Mouse (Mus musculus) forebrain, embryonic 15.5 days (tissue): ENCODE results near the gene Ptpn11. TPM values are rescaled to one million over a fixed set of nuclear protein-coding genes. Genes with fewer than 3 reads are reported as not detected.
A peak's percentile ranks its signal among the peaks of the same experiment; 100 is the strongest.

Experiments
- ATAC-seq: fragments of 200-750 bp; cut with Nextera tagmentation; replicated peaks from 2 replicates; pipeline ENCODE4 v1.8.0; 2017; ENCODE audit warnings: mild to moderate bottlenecking, moderate TSS enrichment, moderate library complexity
- H3K27ac ChIP-seq: fragments of 300-500 bp; sonication (generic); replicated peaks from 2 replicates; pipeline ENCODE4 v1.5.1; 2015; ENCODE audit warnings: mild to moderate bottlenecking, inconsistent platforms
- H3K27me3 ChIP-seq: fragments of 300-500 bp; sonication (generic); 2 replicates; pipeline ENCODE4 v1.6.1; 2015; ENCODE audit warnings: inconsistent platforms
- H3K36me3 ChIP-seq: fragments of 300-500 bp; sonication (generic); 2 replicates; pipeline ENCODE4 v1.6.1; 2015; ENCODE audit warnings: mild to moderate bottlenecking, inconsistent platforms
- H3K4me1 ChIP-seq: fragments of 300-500 bp; sonication (generic); 2 replicates; pipeline ENCODE4 v1.6.1; 2015; ENCODE audit warnings: inconsistent platforms
- H3K4me2 ChIP-seq: fragments of 300-500 bp; sonication (generic); replicated peaks from 2 replicates; pipeline ENCODE4 v1.6.1; 2015; ENCODE audit warnings: mild to moderate bottlenecking, inconsistent platforms
- H3K4me3 ChIP-seq: fragments of 300-500 bp; sonication (generic); 2 replicates; pipeline ENCODE4 v1.5.1; 2015; ENCODE audit warnings: mild to moderate bottlenecking, inconsistent platforms
- H3K9ac ChIP-seq: fragments of 300-500 bp; sonication (generic); replicated peaks from 2 replicates; pipeline ENCODE4 v1.6.1; 2015; ENCODE audit warnings: mild to moderate bottlenecking, inconsistent platforms
- H3K9me3 ChIP-seq: fragments of 300-500 bp; sonication (generic); 2 replicates; pipeline ENCODE4 v1.6.1; 2016; ENCODE audit warnings: inconsistent platforms
- WGBS: fragments of 180-500 bp; shearing (Covaris S2); methylation state at CpG from one replicate; pipeline ENCODE4 v1.1.7; 2015; ENCODE audit warnings: mixed read lengths; 5-methylcytosine and 5-hydroxymethylcytosine counted together
- polyA plus RNA-seq: library from polyadenylated mRNA; unstranded; fragments of >200 nt; fragmentation: Nextera tagmentation; extraction: Ambion mirVana; gene quantifications from 2 replicates; pipeline ENCODE4 v1.2.1, GENCODE M21; 2015

The Ptpn11 gene
- polyA plus RNA-seq, 1 experiment from 2014 or later: 26.1 TPM

GRCm38 (mm10) chr5:121115391-121116157 lies 75.6 kb downstream of the Ptpn11 start:
- no peaks in the 10 kb centered on the region for H3K9me3 ChIP-seq
- H3K4me2 ChIP-seq: peak overlapping the region; percentile 25
- 22% methylated on average over 8 of the region's 8 CpGs for WGBS
- no peaks in the 10 kb centered on the region for H3K27me3 ChIP-seq
- H3K4me3 ChIP-seq: no peak overlapping the region
- peaks cover 73% of the 10 kb centered on the region for H3K4me1 ChIP-seq
- H3K9ac ChIP-seq: 0 out of 2 replicates have a peak overlapping the region, but pooled peaks have one; percentile 24
- no peaks in the 10 kb centered on the region for H3K36me3 ChIP-seq
- H3K27ac ChIP-seq: peak overlapping the region; percentile 96
- peak; percentile 87 for ATAC-seq

- WGBS: 71% methylated on average over 14 of the region's 14 CpGs
- no peak for ATAC-seq
- Histone ChIP-seq H3K9ac (no peak overlapping the region), H3K4me3 (no peak overlapping the region), H3K4me2 (no peak overlapping the region), H3K36me3 (no peaks in the 10 kb centered on the region), H3K9me3 (no peaks in the 10 kb centered on the region), H3K27me3 (no peaks in the 10 kb centered on the region), H3K27ac (peak overlapping the region; percentile 96), H3K4me1 (peaks cover 64% of the 10 kb centered on the region)
Measured at GRCm38 (mm10) chr5:121114151-121114550, 77.0 kb downstream of the Ptpn11 start.

- H3K4me2 ChIP-seq: no peak overlapping the region
- no peak for ATAC-seq
- H3K4me1 ChIP-seq: peaks cover 50% of the 10 kb centered on the region
- no peaks in the 10 kb centered on the region for H3K36me3 ChIP-seq
- H3K9ac ChIP-seq: no peak overlapping the region
- no peaks in the 10 kb centered on the region for H3K27me3 ChIP-seq
- H3K27ac ChIP-seq: 0 out of 2 replicates have a peak overlapping the region, but pooled peaks have one; percentile 64
- 65% methylated on average over 5 of the region's 5 CpGs for WGBS
- no peaks in the 10 kb centered on the region for H3K9me3 ChIP-seq
- no peak overlapping the region for H3K4me3 ChIP-seq
Measured at GRCm38 (mm10) chr5:121112390-121112789, 78.8 kb downstream of the Ptpn11 start.

GRCm38 (mm10) chr5:121111106-121111915 lies 79.9 kb downstream of the Ptpn11 start:
- ATAC-seq: no peak
- Histone ChIP-seq H3K9me3 (no peaks in the 10 kb centered on the region), H3K4me1 (peaks cover 43% of the 10 kb centered on the region), H3K27me3 (no peaks in the 10 kb centered on the region), H3K4me3 (no peak overlapping the region), H3K9ac (no peak overlapping the region), H3K4me2 (no peak overlapping the region), H3K36me3 (no peaks in the 10 kb centered on the region), H3K27ac (peak overlapping the region; percentile 64)
- 82% methylated on average over 18 of the region's 18 CpGs for WGBS

- H3K4me2 ChIP-seq: no peak overlapping the region
- no peak for ATAC-seq
- no peak overlapping the region for H3K4me3 ChIP-seq
- H3K4me1 ChIP-seq: peaks cover 21% of the 10 kb centered on the region
- no peak overlapping the region for H3K9ac ChIP-seq
- H3K27me3 ChIP-seq: no peaks in the 10 kb centered on the region
- no peak overlapping the region for H3K27ac ChIP-seq
- WGBS: 79% methylated on average over 7 of the region's 7 CpGs
- no peaks in the 10 kb centered on the region for H3K9me3 ChIP-seq
- H3K36me3 ChIP-seq: no peaks in the 10 kb centered on the region
Measured at GRCm38 (mm10) chr5:121109185-121109584, 82.0 kb downstream of the Ptpn11 start.

GRCm38 (mm10) chr5:121106913-121107312 lies 84.3 kb downstream of the Ptpn11 start:
- H3K4me1 ChIP-seq: 0 out of 2 replicates have a peak, but pooled peaks cover 9% of the 10 kb centered on the region
- H3K27ac ChIP-seq: no peak overlapping the region
- H3K27me3 ChIP-seq: no peaks in the 10 kb centered on the region
- ATAC-seq: no peak
- H3K4me3 ChIP-seq: no peak overlapping the region
- no peak overlapping the region for H3K4me2 ChIP-seq
- WGBS: 87% methylated on average over 3 of the region's 3 CpGs
- no peak overlapping the region for H3K9ac ChIP-seq
- H3K36me3 ChIP-seq: no peaks in the 10 kb centered on the region
- H3K9me3 ChIP-seq: no peaks in the 10 kb centered on the region

GRCm38 (mm10) chr5:121100886-121101580 lies 90.2 kb downstream of the Ptpn11 start:
- Histone ChIP-seq H3K4me1 (no peaks in the 10 kb centered on the region), H3K27me3 (no peaks in the 10 kb centered on the region), H3K4me3 (no peak overlapping the region), H3K9me3 (no peaks in the 10 kb centered on the region), H3K4me2 (no peak overlapping the region), H3K9ac (no peak overlapping the region), H3K36me3 (no peaks in the 10 kb centered on the region), H3K27ac (no peak overlapping the region)
- no peak for ATAC-seq
- WGBS: 84% methylated on average over 9 of the region's 9 CpGs

GRCm38 (mm10) chr5:121100095-121100494 lies 91.1 kb downstream of the Ptpn11 start:
- Histone ChIP-seq H3K27me3 (no peaks in the 10 kb centered on the region), H3K9ac (no peak overlapping the region), H3K36me3 (no peaks in the 10 kb centered on the region), H3K4me1 (no peaks in the 10 kb centered on the region), H3K9me3 (no peaks in the 10 kb centered on the region), H3K4me2 (no peak overlapping the region), H3K27ac (no peak overlapping the region), H3K4me3 (no peak overlapping the region)
- 50% methylated on average over 2 of the region's 2 CpGs for WGBS
- ATAC-seq: no peak

GRCm38 (mm10) chr5:121097970-121098369 lies 93.2 kb downstream of the Ptpn11 start:
- no peaks in the 10 kb centered on the region for H3K27me3 ChIP-seq
- H3K4me2 ChIP-seq: no peak overlapping the region
- H3K9ac ChIP-seq: no peak overlapping the region
- no peak overlapping the region for H3K4me3 ChIP-seq
- WGBS: 81% methylated on average over 4 of the region's 4 CpGs
- H3K27ac ChIP-seq: no peak overlapping the region
- no peaks in the 10 kb centered on the region for H3K9me3 ChIP-seq
- H3K36me3 ChIP-seq: no peaks in the 10 kb centered on the region
- ATAC-seq: no peak
- no peaks in the 10 kb centered on the region for H3K4me1 ChIP-seq

GRCm38 (mm10) chr5:121096744-121097143 lies 94.5 kb downstream of the Ptpn11 start:
- Histone ChIP-seq H3K4me2 (no peak overlapping the region), H3K9me3 (no peaks in the 10 kb centered on the region), H3K36me3 (no peaks in the 10 kb centered on the region), H3K4me1 (no peaks in the 10 kb centered on the region), H3K27ac (no peak overlapping the region), H3K9ac (no peak overlapping the region), H3K27me3 (no peaks in the 10 kb centered on the region), H3K4me3 (no peak overlapping the region)
- WGBS: 88% methylated on average over 5 of the region's 5 CpGs
- ATAC-seq: no peak

GRCm38 (mm10) chr5:121093281-121093680 lies 97.9 kb downstream of the Ptpn11 start:
- H3K4me3 ChIP-seq: no peak overlapping the region
- H3K9me3 ChIP-seq: no peaks in the 10 kb centered on the region
- no peaks in the 10 kb centered on the region for H3K36me3 ChIP-seq
- H3K27ac ChIP-seq: no peak overlapping the region
- ATAC-seq: no peak
- H3K4me1 ChIP-seq: peaks cover 5% of the 10 kb centered on the region
- 28% methylated on average over 3 of the region's 3 CpGs for WGBS
- no peaks in the 10 kb centered on the region for H3K27me3 ChIP-seq
- no peak overlapping the region for H3K9ac ChIP-seq
- H3K4me2 ChIP-seq: no peak overlapping the region

GRCm38 (mm10) chr5:121089660-121090059 lies 101.5 kb downstream of the Ptpn11 start:
- no peak overlapping the region for H3K4me3 ChIP-seq
- no peak overlapping the region for H3K9ac ChIP-seq
- peaks cover 5% of the 10 kb centered on the region for H3K4me1 ChIP-seq
- no peaks in the 10 kb centered on the region for H3K36me3 ChIP-seq
- no peaks in the 10 kb centered on the region for H3K27me3 ChIP-seq
- no peak overlapping the region for H3K4me2 ChIP-seq
- WGBS: 67% methylated on average over 7 of the region's 7 CpGs
- no peaks in the 10 kb centered on the region for H3K9me3 ChIP-seq
- no peak; the same call in 1 of the 2 replicates for ATAC-seq
- peak overlapping the region; percentile 51; the same call in 1 of the 2 replicates for H3K27ac ChIP-seq
